Mouse (Mus musculus) ovary, postnatal 14 days (tissue): ENCODE measurements around the gene Bcl2l13.
"Not testable (repeated sequence)": the region's sequence is repeated elsewhere in the genome, so short reads cannot be mapped to it uniquely, and the experiment has no call there.

Experiments used
- DNase-seq: peaks from one replicate; pipeline ENCODE4 v3.0.0; 2022; ENCODE audit warnings: low spot score

The Bcl2l13 gene

DNA sequence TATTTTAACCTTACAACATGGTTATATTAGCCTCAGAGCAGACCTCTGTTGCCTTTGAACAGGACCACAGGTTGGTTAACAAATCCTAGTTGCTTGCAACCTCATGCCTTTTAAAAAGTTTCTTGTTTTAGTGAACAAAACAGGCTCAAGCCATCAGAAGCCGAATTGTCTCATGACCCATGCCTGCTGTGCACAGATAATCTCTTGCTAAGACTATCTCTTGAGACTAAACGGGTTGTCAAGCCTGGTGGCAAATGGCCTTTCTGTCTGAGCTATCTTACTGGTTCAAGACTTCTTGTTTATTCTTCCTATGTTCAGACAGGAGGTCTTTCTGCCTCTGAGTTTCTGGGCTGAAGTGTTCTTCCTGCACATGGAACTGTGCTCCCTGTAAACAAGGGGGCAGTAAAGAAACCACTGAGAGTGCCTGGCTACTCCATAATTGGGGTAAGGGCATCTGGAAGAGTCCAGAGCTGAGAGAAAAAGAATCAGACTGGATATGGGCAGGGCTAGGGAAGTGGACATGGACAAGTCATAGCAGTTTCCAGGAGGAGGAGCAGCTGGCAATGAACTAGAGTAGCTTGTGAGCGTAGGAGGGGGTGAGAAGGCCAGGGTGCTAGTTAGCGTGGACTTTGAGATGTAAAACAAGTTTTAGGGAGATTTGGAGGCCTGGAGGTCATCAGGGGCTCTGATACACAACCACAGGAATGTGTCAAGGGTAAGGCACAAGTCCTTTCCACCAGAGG, 5.0 kb upstream of the Bcl2l13 start:
- no peak for DNase-seq

GRCm38 (mm10) chr6:120832097-120832496, 3.9 kb upstream of the Bcl2l13 start:
- DNase-seq, result no peak

GRCm38 (mm10) chr6:120834766-120835321, 1.2 kb upstream of the Bcl2l13 start:
- DNase-seq, result no peak

- no peak for DNase-seq
Measured at GRCm38 (mm10) chr6:120836389-120837151, 558 bp downstream of the Bcl2l13 start.

DNA sequence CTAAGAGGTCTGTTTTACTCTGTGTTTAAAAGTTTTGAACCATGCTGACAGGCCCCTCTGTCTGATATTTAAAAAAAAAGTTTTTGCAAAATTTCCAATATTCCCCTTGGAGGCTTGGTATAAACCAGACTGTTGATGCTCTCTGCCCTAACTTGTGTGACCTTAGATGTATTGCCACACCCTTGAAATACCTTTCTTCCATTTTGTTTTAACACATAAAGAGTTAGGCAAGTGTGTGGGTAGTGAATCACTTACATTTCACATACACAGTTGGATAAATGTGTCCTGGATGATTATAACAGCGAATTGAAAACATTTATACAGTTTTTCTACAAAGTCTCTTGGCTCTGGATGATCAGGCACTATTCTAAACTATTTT, 1.1 kb downstream of the Bcl2l13 start:
- DNase-seq, result no peak

DNA sequence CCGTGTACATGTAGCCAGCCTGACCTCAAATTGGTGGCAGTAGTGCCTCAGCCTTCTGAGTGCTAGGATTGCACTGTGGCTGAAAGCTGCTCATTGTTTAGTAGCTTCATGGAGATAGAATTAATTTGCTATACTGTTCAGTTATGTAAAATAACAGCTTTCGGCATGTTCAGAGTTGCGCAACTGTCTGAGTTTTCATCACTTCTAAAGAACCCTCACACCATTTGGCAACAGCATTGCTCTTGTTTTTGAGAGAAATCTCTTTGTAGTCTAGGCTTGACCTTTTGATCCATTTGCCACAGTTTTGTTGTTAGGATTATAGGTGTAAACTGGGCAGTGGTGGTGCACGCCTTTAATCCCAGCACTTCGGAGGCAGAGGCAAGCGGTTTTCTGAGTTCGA, 4.2 kb downstream of the Bcl2l13 start:
- DNase-seq, result no peak

DNA sequence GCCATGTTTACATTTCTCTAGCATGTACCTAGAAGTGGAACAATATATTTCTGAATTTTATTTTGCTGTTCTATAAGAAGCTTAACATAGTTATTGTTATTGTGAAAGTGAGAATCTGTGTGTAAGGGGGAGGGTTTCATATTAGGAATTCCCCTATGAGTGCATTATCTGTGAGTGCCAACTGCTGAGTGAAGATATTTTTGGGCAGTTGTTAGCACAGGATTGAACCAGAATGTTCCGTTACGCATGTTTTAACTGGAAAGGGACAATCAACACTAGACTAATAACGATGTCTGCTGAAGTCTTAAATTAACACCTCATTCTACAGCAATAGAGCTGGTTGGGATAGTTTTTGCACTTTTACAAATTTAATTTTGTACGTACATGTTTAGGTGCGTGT, 5.7 kb downstream of the Bcl2l13 start:
- no peak for DNase-seq

- not testable (repeated sequence) for DNase-seq
Measured at GRCm38 (mm10) chr6:120850720-120851119, 14.7 kb downstream of the Bcl2l13 start.

DNA sequence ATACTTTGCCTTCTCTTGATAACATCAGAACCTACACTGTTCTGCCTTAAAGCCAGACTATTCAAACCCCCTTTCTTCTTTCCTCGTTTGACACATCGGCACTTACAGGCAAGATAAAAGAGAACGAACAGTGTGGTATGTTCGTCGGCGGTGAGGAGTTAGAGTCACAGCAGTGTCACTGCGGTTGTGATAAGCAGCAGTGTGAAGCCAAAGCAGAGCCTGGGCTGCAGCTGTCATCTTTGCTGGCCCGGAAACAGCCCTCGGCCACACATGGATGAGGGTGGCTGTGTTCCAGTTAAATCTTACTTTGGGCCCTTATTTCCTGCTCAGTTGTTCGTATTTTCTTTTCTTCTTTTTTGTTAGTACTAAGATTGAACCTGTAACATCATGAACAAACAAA, 18.4 kb downstream of the Bcl2l13 start:
- DNase-seq, result no peak

DNA sequence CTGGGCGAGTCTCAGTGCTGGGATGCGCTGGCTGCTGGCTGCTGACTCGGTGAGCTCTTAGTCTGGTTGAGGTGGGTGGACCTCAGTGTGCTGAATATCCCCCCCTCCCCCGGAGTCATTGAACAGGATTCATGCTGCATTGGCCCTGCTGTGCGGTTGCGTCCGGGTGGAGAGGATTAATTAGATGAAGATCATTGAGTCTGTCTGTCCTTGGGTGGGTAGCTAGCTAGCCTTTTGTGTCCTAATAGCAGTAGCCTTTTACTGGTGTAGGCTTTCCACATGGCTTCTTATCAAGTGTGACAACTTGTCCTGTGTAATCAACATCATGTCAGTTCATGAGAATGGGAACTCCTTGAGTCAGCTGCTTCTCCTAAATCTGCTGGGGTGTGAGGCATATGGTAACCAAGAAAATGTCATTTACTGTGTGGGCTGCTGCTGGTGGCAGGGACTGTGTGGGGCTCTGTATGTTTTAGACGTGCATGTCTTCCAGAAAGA, 22.3 kb downstream of the Bcl2l13 start:
- DNase-seq, result no peak

DNA sequence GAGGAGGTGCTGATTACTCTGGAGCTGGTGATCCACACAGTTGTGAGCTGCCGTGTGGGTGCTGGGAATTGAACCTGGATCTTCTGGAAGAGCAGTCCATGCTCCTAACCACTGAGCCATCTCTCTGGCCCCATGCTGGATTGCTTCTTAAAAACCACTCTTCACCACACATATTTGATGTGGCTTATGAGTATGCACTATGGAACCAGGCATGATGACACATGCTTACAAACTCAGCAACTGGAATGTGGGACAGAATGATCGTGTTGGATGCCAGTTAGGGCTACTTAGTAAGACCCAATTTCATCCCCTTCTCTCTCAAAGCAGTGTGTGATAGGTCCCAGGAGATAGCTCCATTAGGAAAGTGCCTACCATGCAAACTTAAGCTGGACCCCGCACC, 24.1 kb downstream of the Bcl2l13 start:
- no peak for DNase-seq

DNA sequence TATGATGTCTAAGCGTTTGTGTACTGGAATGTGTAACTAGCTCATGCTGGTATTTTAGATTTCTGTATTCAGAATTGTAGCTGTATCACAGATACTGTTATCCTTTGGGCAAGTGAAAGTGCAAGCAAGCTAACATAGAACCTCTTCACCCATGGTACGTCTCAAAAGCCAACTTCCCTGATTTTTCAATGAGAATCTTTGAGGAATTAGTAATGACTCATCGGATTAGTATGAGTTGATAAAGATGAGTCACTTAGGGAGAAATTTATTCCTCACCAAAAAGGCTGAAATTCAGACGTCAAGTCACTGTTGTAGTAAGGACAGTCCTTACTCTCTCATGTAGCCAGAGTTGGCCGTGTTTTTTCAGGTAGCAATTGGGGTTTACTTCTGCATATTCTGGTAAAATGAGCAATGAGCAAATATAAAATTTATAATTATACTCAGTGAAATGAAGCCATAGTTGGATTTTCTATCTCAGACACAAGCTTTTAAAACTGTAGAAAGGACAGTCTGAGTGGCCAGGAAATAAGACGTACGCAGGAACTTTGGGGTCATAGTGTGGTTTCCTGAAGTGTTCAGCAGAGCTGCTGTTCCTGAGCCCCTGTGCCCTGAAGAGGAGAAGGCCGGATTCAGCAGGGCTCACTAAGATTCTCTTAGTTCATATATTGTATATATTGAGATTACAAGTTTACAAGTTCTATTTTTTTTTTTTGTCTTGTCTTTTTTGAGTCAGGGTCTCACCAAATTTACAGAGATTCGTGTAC, 30.2 kb downstream of the Bcl2l13 start:
- DNase-seq, result no peak

- no peak for DNase-seq
Measured at GRCm38 (mm10) chr6:120868824-120869223, 32.8 kb downstream of the Bcl2l13 start.

DNA sequence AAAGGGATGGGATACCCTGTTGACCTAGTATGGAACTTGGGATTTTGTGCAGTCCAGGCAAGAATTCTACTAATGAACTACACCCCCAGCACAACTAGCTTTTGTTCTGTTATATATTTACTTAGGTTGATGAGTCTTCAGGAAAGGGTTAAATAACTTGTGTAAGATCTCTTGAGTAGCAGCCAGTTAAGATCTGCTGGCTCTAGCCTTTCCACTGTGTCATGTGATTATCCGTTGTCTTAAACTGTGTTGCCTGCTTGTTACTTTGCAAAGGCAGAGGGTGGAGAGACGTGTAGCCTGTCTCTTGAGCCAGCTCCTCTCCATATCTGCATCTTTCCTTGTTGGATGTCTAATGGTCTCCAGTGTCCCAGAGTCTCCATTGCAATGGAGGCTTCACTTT, 35.3 kb downstream of the Bcl2l13 start:
- no peak for DNase-seq

DNA sequence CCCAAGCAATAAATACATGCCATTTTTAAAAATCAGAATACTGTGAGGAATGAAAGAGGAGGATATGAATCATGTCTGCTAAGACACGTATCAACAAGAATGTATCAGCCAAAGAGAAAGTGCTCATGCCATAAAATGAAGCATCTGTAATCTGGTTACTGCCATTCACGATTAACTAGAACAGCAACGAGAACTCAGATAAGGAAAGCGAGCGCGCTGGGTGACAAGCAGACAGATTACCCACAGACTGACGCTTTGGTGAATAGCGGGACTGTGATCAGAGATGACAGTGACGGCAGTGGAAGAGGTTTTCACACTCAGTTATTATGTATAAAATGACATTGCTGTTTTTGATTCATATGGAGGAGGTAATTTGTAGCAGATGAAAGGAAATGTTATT, 37.9 kb downstream of the Bcl2l13 start:
- no peak for DNase-seq

GRCm38 (mm10) chr6:120879046-120879445, 43.0 kb downstream of the Bcl2l13 start:
- DNase-seq, result no peak

- DNase-seq, result no peak
Measured at GRCm38 (mm10) chr6:120884436-120884835, 48.4 kb downstream of the Bcl2l13 start.

GRCm38 (mm10) chr6:120886696-120887095, 50.7 kb downstream of the Bcl2l13 start:
- DNase-seq, result no peak

GRCm38 (mm10) chr6:120894089-120894488, 58.1 kb downstream of the Bcl2l13 start:
- DNase-seq, result no peak

DNA sequence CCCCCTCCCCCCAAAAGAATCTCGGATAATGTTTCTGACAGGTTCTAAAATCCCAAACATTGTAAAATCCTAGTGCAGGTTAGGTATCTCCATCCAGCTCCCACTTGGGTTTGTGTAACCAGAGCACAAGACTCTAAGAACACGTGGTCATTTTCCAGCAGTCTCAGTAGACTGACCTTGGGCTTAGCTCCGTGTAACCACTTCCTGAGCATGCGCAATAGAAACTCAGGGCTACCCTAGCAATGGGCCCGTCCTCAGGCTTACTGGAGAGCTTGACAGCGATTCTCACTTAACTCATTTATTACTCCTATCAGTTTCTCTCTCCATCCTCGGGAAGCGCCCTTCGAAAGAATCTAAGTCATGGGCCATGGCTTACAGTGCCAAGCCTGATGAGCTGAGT, 58.5 kb downstream of the Bcl2l13 start:
- no peak for DNase-seq

GRCm38 (mm10) chr6:120898188-120898833, 62.3 kb downstream of the Bcl2l13 start:
- peak; percentile 37 for DNase-seq
